Mouse (Mus musculus) B cell, adult 2 months (primary cell): Measurements from ENCODE around the gene Raet1e.
"Not testable (repeated sequence)": the region's sequence is repeated elsewhere in the genome, so short reads cannot be mapped to it uniquely, and the experiment has no call there.

ENCODE experiments used
- DNase-seq, 2 experiments: peaks; one replicate each; pipeline ENCODE4 v3.0.0; 2022

The Raet1e gene

GRCm38 (mm10) chr10:22274445-22275057, 116.2 kb downstream of the Raet1e start:
- DNase-seq: no peak

- not testable (repeated sequence) for DNase-seq
These were observed 120.1 kb downstream of the Raet1e start for GRCm38 (mm10) chr10:22278468-22278867.

- DNase-seq: no peak
These were observed 124.4 kb downstream of the Raet1e start for GRCm38 (mm10) chr10:22282816-22283215.

- no peak for DNase-seq
These were observed 137.3 kb downstream of the Raet1e start for GRCm38 (mm10) chr10:22295676-22296075.

GRCm38 (mm10) chr10:22297033-22297762, 138.8 kb downstream of the Raet1e start:
- DNase-seq: no peak

GRCm38 (mm10) chr10:22297766-22298461, 139.5 kb downstream of the Raet1e start:
- no peak for DNase-seq

- DNase-seq: no peak
These were observed 141.0 kb downstream of the Raet1e start for GRCm38 (mm10) chr10:22299324-22299723.

- DNase-seq: peak; percentile 29 to 40
These were observed 143.3 kb downstream of the Raet1e start for GRCm38 (mm10) chr10:22301641-22302040.

- peak; percentile 43 to 45 for DNase-seq
These were observed 144.1 kb downstream of the Raet1e start for GRCm38 (mm10) chr10:22302344-22303057.

GRCm38 (mm10) chr10:22303736-22304135, 145.4 kb downstream of the Raet1e start:
- no peak for DNase-seq

- DNase-seq: no peak
These were observed 147.4 kb downstream of the Raet1e start for GRCm38 (mm10) chr10:22305801-22306200.

GRCm38 (mm10) chr10:22306452-22306851, 148.1 kb downstream of the Raet1e start:
- DNase-seq: peak; percentile 79 to 84

- DNase-seq: peak; percentile 47 to 56
These were observed 149.9 kb downstream of the Raet1e start for GRCm38 (mm10) chr10:22308221-22308620.

- DNase-seq: no peak
These were observed 164.5 kb downstream of the Raet1e start for GRCm38 (mm10) chr10:22322858-22323257.

- not testable (repeated sequence) for DNase-seq
These were observed 187.4 kb downstream of the Raet1e start for GRCm38 (mm10) chr10:22345721-22346120.

GRCm38 (mm10) chr10:22353548-22354195, 195.3 kb downstream of the Raet1e start:
- DNase-seq: not testable (repeated sequence)

GRCm38 (mm10) chr10:22354196-22354574, 195.8 kb downstream of the Raet1e start:
- not testable (repeated sequence) for DNase-seq

GRCm38 (mm10) chr10:22357373-22357772, 199.0 kb downstream of the Raet1e start:
- DNase-seq: not testable (repeated sequence)

GRCm38 (mm10) chr10:22360252-22360651, 201.9 kb downstream of the Raet1e start, which contains the start of gene Raet1d:
TSS of gene Raet1d (plus strand) at chr10:22360552.
- not testable (repeated sequence) for DNase-seq

GRCm38 (mm10) chr10:22360957-22361356, 202.6 kb downstream of the Raet1e start:
- DNase-seq: not testable (repeated sequence)

- not testable (repeated sequence) for DNase-seq
These were observed 203.3 kb downstream of the Raet1e start for GRCm38 (mm10) chr10:22361415-22362352.
